Mouse (Mus musculus) MEL (cell line): ENCODE results near the gene Tnfrsf4. TPM values are rescaled to one million over a fixed set of nuclear protein-coding genes. Genes with fewer than 3 reads are reported as not detected.

Experiments
- DNase-seq: peaks from one replicate; pipeline ENCODE4 v3.0.0; 2011; ENCODE audit warnings: low read depth, low spot score
- H3K27ac ChIP-seq: 2 replicates; pipeline ENCODE4 v1.5.1; 2012; ENCODE audit warnings: low read depth, mild to moderate bottlenecking, control low read depth, low read length, moderate library complexity; ENCODE audit not compliant: control insufficient read depth
- H3K27me3 ChIP-seq, 2 experiments: fragments of 150-350 bp in 1 of 2; sonication (generic) in 1 of 2; 2 replicates each; pipeline ENCODE4 v1.6.1; 2012; ENCODE audit warnings: low read length in 2 of 2, mild to moderate bottlenecking in 2 of 2, improper control_type of control experiment in 1 of 2, moderate library complexity in 1 of 2; ENCODE audit not compliant: insufficient read depth in 2 of 2, control insufficient read depth in 1 of 2
- H3K36me3 ChIP-seq, 2 experiments: 2 replicates each; pipeline ENCODE4 v1.6.1; 2012 to 2014; ENCODE audit warnings: low read length in 2 of 2, improper control_type of control experiment in 1 of 2, inconsistent platforms in 1 of 2, mild to moderate bottlenecking in 1 of 2; ENCODE audit not compliant: insufficient read depth in 2 of 2, control insufficient read depth in 1 of 2
- H3K4me1 ChIP-seq, 2 experiments: fragments of 150-350 bp in 1 of 2; sonication (generic) in 1 of 2; 2 replicates each; pipeline ENCODE4 v1.6.1; 2012; ENCODE audit warnings: low read length in 2 of 2, improper control_type of control experiment in 1 of 2, mild to moderate bottlenecking in 1 of 2; ENCODE audit not compliant: insufficient read depth in 2 of 2, control insufficient read depth in 1 of 2
- H3K4me3 ChIP-seq, 2 experiments: fragments of 150-350 bp in 1 of 2; sonication (generic) in 1 of 2; 2 replicates each; pipeline ENCODE4 v1.5.1; 2012; ENCODE audit warnings: low read depth in 2 of 2, low read length in 2 of 2, mild to moderate bottlenecking in 2 of 2, moderate library complexity in 2 of 2, control low read depth in 1 of 2, improper control_type of control experiment in 1 of 2; ENCODE audit not compliant: control insufficient read depth in 1 of 2, insufficient read depth in 1 of 2
- H3K79me2 ChIP-seq: 2 replicates; pipeline ENCODE4 v1.6.1; 2012; ENCODE audit warnings: mild to moderate bottlenecking, low read length, moderate library complexity; ENCODE audit not compliant: control insufficient read depth, poor library complexity, insufficient read depth
- H3K9ac ChIP-seq: 2 replicates; pipeline ENCODE4 v1.6.1; 2012; ENCODE audit warnings: low read depth, mild to moderate bottlenecking, control low read depth, low read length, moderate library complexity; ENCODE audit not compliant: control insufficient read depth, poor library complexity, severe bottlenecking
- H3K9me3 ChIP-seq: fragments of 150-350 bp; sonication (generic); replicated peaks from 2 replicates; pipeline ENCODE4 v1.6.1; 2012; ENCODE audit warnings: mild to moderate bottlenecking, low read length, improper control_type of control experiment, moderate library complexity; ENCODE audit not compliant: insufficient read depth
- CHD1 ChIP-seq: IDR thresholded peaks from 2 replicates; pipeline ENCODE4 v1.6.1; 2012; ENCODE audit warnings: low read depth, mild to moderate bottlenecking, inconsistent platforms, low read length, improper control_type of control experiment
- CHD2 ChIP-seq: IDR thresholded peaks from 2 replicates; pipeline ENCODE4 v1.6.1; 2011; ENCODE audit warnings: low read length, improper control_type of control experiment
- E2F4 ChIP-seq: IDR thresholded peaks from 2 replicates; pipeline ENCODE4 v1.6.1; 2011; ENCODE audit warnings: low read depth, low read length, improper control_type of control experiment, borderline replicate concordance
- EP300 ChIP-seq, 2 experiments: IDR thresholded peaks; 2 replicates each; pipeline ENCODE4 v1.6.1; 2011; ENCODE audit warnings: improper control_type of control experiment in 2 of 2, low read length in 2 of 2, low read depth in 1 of 2, mild to moderate bottlenecking in 1 of 2
- ETS1 ChIP-seq: IDR thresholded peaks from 2 replicates; pipeline ENCODE4 v1.6.1; 2012; ENCODE audit warnings: low read depth, mild to moderate bottlenecking, inconsistent platforms, low read length, improper control_type of control experiment, moderate library complexity
- GABPA ChIP-seq: IDR thresholded peaks from 2 replicates; pipeline ENCODE4 v1.6.1; 2012; ENCODE audit warnings: low read depth, mild to moderate bottlenecking, inconsistent platforms, low read length, improper control_type of control experiment, moderate library complexity
- KAT2A ChIP-seq: conservative IDR thresholded peaks from 2 replicates; pipeline ENCODE4 v1.6.1; 2012; ENCODE audit warnings: low read depth, low read length, improper control_type of control experiment, inconsistent platforms
- MAFK ChIP-seq: IDR thresholded peaks from 2 replicates; pipeline ENCODE4 v1.6.1; 2011; ENCODE audit warnings: low read depth, mild to moderate bottlenecking, low read length, improper control_type of control experiment, borderline replicate concordance
- MAX ChIP-seq: IDR thresholded peaks from 2 replicates; pipeline ENCODE4 v1.6.1; 2011; ENCODE audit warnings: low read length, improper control_type of control experiment
- MAZ ChIP-seq: IDR thresholded peaks from 2 replicates; pipeline ENCODE4 v1.6.1; 2012; ENCODE audit warnings: low read depth, mild to moderate bottlenecking, inconsistent platforms, low read length, improper control_type of control experiment
- MEF2A ChIP-seq: IDR thresholded peaks from 2 replicates; pipeline ENCODE4 v1.6.1; 2014; ENCODE audit warnings: low read depth, mild to moderate bottlenecking, inconsistent platforms, low read length, improper control_type of control experiment; ENCODE audit not compliant: poor library complexity, insufficient replicate concordance, severe bottlenecking; ENCODE audit errors: extremely low read depth
- MYC ChIP-seq: IDR thresholded peaks from 2 replicates; pipeline ENCODE4 v1.6.1; 2011; ENCODE audit warnings: low read depth, mild to moderate bottlenecking, low read length, improper control_type of control experiment, moderate library complexity
- NELFE ChIP-seq: IDR thresholded peaks from 2 replicates; pipeline ENCODE4 v1.6.1; 2011; ENCODE audit warnings: low read depth, low read length, improper control_type of control experiment
- NRF1 ChIP-seq: IDR thresholded peaks from 2 replicates; pipeline ENCODE4 v1.6.1; 2014; ENCODE audit warnings: low read depth, mild to moderate bottlenecking, inconsistent platforms, low read length, improper control_type of control experiment, moderate library complexity; ENCODE audit not compliant: poor library complexity, insufficient read depth, severe bottlenecking
- POLR2AphosphoS2 ChIP-seq: IDR thresholded peaks from 2 replicates; pipeline ENCODE4 v1.6.1; 2011; ENCODE audit warnings: low read length, improper control_type of control experiment
- POLR2AphosphoS5 ChIP-seq: IDR thresholded peaks from 2 replicates; pipeline ENCODE4 v1.6.1; 2012; ENCODE audit warnings: low read depth, borderline replicate concordance, mild to moderate bottlenecking, inconsistent platforms, low read length, moderate library complexity, mixed read lengths
- SIN3A ChIP-seq: IDR thresholded peaks from 2 replicates; pipeline ENCODE4 v1.6.1; 2012; ENCODE audit warnings: low read length, improper control_type of control experiment, inconsistent platforms
- SMC3 ChIP-seq: IDR thresholded peaks from 2 replicates; pipeline ENCODE4 v1.6.1; 2011; ENCODE audit warnings: low read depth, low read length, improper control_type of control experiment
- TAL1 ChIP-seq: IDR thresholded peaks from 2 replicates; pipeline ENCODE4 v1.6.1; 2012; ENCODE audit warnings: mild to moderate bottlenecking, inconsistent platforms, low read length, moderate library complexity, mixed read lengths
- TBP ChIP-seq: IDR thresholded peaks from 2 replicates; pipeline ENCODE4 v1.8.0; 2011; ENCODE audit warnings: low read depth, low read length, improper control_type of control experiment
- UBTF ChIP-seq: IDR thresholded peaks from 2 replicates; pipeline ENCODE4 v1.6.1; 2012; ENCODE audit warnings: low read depth, mild to moderate bottlenecking, inconsistent platforms, low read length, improper control_type of control experiment, moderate library complexity, borderline replicate concordance; ENCODE audit not compliant: insufficient read depth
- USF1 ChIP-seq: IDR thresholded peaks from 2 replicates; pipeline ENCODE4 v1.6.1; 2014; ENCODE audit warnings: low read depth, mild to moderate bottlenecking, inconsistent platforms, low read length, improper control_type of control experiment, moderate library complexity
- USF2 ChIP-seq, 2 experiments: IDR thresholded peaks; 2 replicates each; pipeline ENCODE4 v1.6.1; 2011 to 2012; ENCODE audit warnings: improper control_type of control experiment in 2 of 2, low read length in 2 of 2, borderline replicate concordance in 1 of 2, inconsistent platforms in 1 of 2, low read depth in 1 of 2, mild to moderate bottlenecking in 1 of 2; ENCODE audit not compliant: insufficient read depth in 1 of 2
- ZC3H11A ChIP-seq: IDR thresholded peaks from 2 replicates; pipeline ENCODE4 v1.6.1; 2012; ENCODE audit warnings: low read depth, mild to moderate bottlenecking, inconsistent platforms, low read length, improper control_type of control experiment
- ZNF384 ChIP-seq: IDR thresholded peaks from 2 replicates; pipeline ENCODE4 v1.6.1; 2012; ENCODE audit warnings: low read depth, mild to moderate bottlenecking, inconsistent platforms, low read length, improper control_type of control experiment
- polyA plus RNA-seq, 2 experiments: library from polyadenylated mRNA; stranded (reverse) in 1 of 2; unstranded in 1 of 2; fragments of >175 nt in 1 of 2; fragments of >200 nt in 1 of 2; gene quantifications; 2 replicates each; pipeline versions ENCODE4 v1.2.1 to v1.2.4; 2012; ENCODE audit warnings: low replicate concordance in 2 of 2, low read depth in 1 of 2; ENCODE audit not compliant: insufficient read length in 2 of 2, insufficient read depth in 1 of 2, missing spikeins in 1 of 2
- total RNA-seq: library from RNA; depleted of rRNA; stranded (reverse); fragments of 300-350 nt; gene quantifications from 2 replicates; pipeline ENCODE4 v1.2.3, GENCODE M21; 2012

Gene Tnfrsf4
- total and polyA plus RNA-seq, 3 experiments, result 1.6 to 2.7 TPM; not detected in 1

- H3K27me3 ChIP-seq, result peaks cover 3 to 8% of the 10 kb centered on the region in 2 experiments; a peak in 3 of 4 replicates
- H3K4me3 ChIP-seq, result no peak overlapping the region
- no peaks in the 10 kb centered on the region for H3K9me3 ChIP-seq
- TF ChIP-seq SMC3, result no peak
- TF ChIP-seq ZNF384, result no peak
- TF ChIP-seq SIN3A, result no peak
- no peak for TF ChIP-seq UBTF
- no peak for TF ChIP-seq POLR2AphosphoS5
- no peak for TF ChIP-seq USF2 (IDR thresholded peaks at IDR 0.05; ENCODE audit: borderline replicate concordance in 1 of 2, insufficient read depth in 1 of 2, low read depth in 1 of 2, low read length in 2 of 2)
- no peak for TF ChIP-seq CHD1
- no peak for TF ChIP-seq TAL1
- no peak for TF ChIP-seq USF1
- TF ChIP-seq MAX, result no peak
- TF ChIP-seq MEF2A, result no peak
- TF ChIP-seq ZC3H11A, result no peak
- no peak for TF ChIP-seq MYC
- no peak for TF ChIP-seq EP300 (IDR thresholded peaks at IDR 0.05; ENCODE audit: low read depth in 1 of 2, low read length in 2 of 2)
- TF ChIP-seq NRF1, result no peak
- TF ChIP-seq NELFE, result no peak
- no peak overlapping the region for H3K27ac ChIP-seq
- no peak for DNase-seq
- peaks cover 0 to 9% of the 10 kb centered on the region in 2 experiments; a peak in 2 of 4 replicates for H3K36me3 ChIP-seq
- no peaks in the 10 kb centered on the region for H3K79me2 ChIP-seq
- H3K4me1 ChIP-seq, result peaks cover 0 to 8% of the 10 kb centered on the region in 2 experiments; a peak in 3 of 4 replicates
- no peak overlapping the region for H3K9ac ChIP-seq
Measured at GRCm38 (mm10) chr4:156054130-156054529, 40.5 kb downstream of the Tnfrsf4 start.

- no peak for DNase-seq
- H3K27ac ChIP-seq, result no peak overlapping the region
- peaks cover 0 to 8% of the 10 kb centered on the region in 2 experiments; a peak in 3 of 4 replicates for H3K4me1 ChIP-seq
- H3K79me2 ChIP-seq, result no peaks in the 10 kb centered on the region
- H3K9me3 ChIP-seq, result no peaks in the 10 kb centered on the region
- peaks cover 3 to 8% of the 10 kb centered on the region in 2 experiments; a peak in 3 of 4 replicates for H3K27me3 ChIP-seq
- TF ChIP-seq POLR2AphosphoS5 (no peak), USF1 (no peak), ZC3H11A (no peak), USF2 (IDR thresholded peaks at IDR 0.05; ENCODE audit: borderline replicate concordance in 1 of 2, insufficient read depth in 1 of 2, low read depth in 1 of 2, low read length in 2 of 2) (no peak), MYC (no peak), MAFK (no peak), GABPA (no peak), ETS1 (no peak), NELFE (no peak), ZNF384 (no peak), CHD2 (no peak), MAZ (no peak), SMC3 (no peak), TBP (no peak), EP300 (IDR thresholded peaks at IDR 0.05; ENCODE audit: low read depth in 1 of 2, low read length in 2 of 2) (no peak), KAT2A (no peak), E2F4 (no peak), POLR2AphosphoS2 (no peak), NRF1 (no peak)
- H3K9ac ChIP-seq, result no peak overlapping the region
- H3K4me3 ChIP-seq, result no peak overlapping the region
- H3K36me3 ChIP-seq, result peaks cover 0 to 7% of the 10 kb centered on the region in 2 experiments; a peak in 2 of 4 replicates
Measured at GRCm38 (mm10) chr4:156054606-156055005, 41.0 kb downstream of the Tnfrsf4 start.
